Mouse (Mus musculus): ENCODE results near the gene Polrmt.

DNA sequence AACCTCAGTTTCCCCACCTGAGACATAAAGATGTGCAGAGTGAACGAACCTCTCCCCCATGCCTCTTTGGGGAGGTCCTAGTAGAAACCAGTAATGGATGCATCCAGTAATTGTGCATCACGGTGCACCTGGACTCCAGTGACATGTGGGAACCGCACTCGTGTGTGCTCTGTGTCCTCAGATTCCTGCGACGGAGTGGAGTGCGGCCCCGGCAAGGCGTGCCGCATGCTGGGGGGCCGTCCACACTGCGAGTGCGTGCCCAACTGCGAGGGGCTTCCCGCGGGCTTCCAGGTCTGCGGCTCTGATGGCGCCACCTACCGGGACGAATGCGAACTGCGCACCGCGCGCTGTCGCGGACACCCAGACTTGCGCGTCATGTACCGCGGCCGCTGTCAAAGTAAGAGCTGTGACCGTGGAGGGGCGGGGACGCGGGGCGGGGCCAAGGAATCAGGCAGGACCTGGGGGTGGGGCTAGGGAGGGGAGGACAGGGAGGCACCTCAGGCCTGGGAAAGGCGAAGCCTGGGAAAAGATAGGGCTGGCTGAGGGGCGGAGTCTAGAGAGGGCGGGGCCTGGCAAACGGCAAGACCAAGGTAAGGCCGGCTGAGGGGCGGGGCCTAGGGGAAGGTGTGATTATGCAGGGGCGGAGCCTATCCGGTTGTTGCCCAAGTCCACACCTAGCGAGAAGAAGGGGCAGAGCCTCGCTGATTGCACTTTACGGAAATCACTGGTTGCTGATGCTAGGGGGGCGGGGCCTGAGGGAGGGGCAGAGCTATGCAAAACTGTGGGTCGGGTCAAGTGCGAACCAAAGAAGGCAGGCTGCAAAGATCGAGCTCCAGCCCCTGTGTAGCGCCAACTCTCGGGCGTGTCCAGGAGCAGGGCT lies 33.6 kb upstream of the Polrmt start:
- TF ChIP-seq CTCF (IDR thresholded peaks at IDR 0.05; ENCODE audit: borderline replicate concordance, insufficient read depth, low read depth, low read length): peak; percentile 79
- no peak for TF ChIP-seq POLR2A (IDR thresholded peaks at IDR 0.05; ENCODE audit: borderline replicate concordance, insufficient read depth, low read length)
